Mouse (Mus musculus) kidney, postnatal 10 days (tissue): ENCODE results near the gene Snx18.

Experiments
- DNase-seq: peaks from one replicate; pipeline ENCODE4 v3.0.0; 2021; ENCODE audit warnings: mixed read lengths

The Snx18 gene

GRCm38 (mm10) chr13:113617891-113618823 lies at the start of gene Snx18:
TSS of gene Snx18 (minus strand) at chr13:113618564.
- DNase-seq: peak; percentile 97

GRCm38 (mm10) chr13:113663883-113664282 lies 45.5 kb upstream of the Snx18 start:
- DNase-seq: no peak

GRCm38 (mm10) chr13:113663151-113663779 lies 44.9 kb upstream of the Snx18 start, which contains the start of gene Hspb3:
TSS of gene Hspb3 (minus strand) at chr13:113663676.
- no peak for DNase-seq

DNA sequence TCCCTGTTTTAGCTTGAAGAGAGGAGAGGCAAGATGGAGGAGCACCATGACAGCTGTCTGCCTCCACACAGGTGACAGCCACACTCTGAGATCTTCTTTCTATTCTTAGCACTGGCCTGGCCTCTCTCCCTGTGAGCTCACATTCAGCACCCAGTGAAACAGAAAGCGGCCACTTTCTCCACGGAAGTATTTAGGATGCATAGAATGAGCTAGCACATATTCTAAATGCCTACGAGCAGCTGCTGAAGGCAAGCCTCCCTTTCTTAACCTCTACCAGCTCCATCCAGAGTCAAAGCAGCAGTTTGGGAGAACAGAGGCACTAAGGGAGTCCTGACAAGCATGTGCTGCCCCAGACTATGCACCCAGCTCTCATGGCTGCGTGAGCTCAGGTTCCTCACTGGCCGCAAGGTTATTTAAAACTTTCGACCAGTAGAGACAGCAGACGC lies 43.5 kb upstream of the Snx18 start:
- DNase-seq: no peak

GRCm38 (mm10) chr13:113660576-113661310 lies 42.4 kb upstream of the Snx18 start:
- no peak for DNase-seq

GRCm38 (mm10) chr13:113657204-113657603 lies 38.8 kb upstream of the Snx18 start:
- DNase-seq: no peak

DNA sequence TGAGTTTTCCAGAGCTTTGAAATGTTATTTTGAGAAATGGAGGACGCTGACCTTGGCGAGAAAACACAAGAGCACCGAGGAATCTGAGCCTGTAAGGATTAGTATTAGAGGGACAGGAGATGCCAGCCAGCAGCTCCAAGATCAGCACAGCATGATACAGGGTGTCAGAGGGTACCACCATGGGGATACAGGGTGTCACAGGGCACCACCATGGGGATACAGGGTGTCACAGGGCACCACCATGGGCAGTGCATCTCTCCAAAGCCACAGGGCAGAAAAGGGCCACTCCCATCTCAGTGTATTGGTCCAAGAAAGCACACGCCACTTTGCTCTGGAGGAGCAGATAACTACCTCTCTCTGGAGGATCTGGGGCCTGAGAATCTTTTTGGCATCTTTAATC lies 38.3 kb upstream of the Snx18 start:
- no peak for DNase-seq

GRCm38 (mm10) chr13:113655511-113655910 lies 37.1 kb upstream of the Snx18 start:
- DNase-seq: no peak

DNA sequence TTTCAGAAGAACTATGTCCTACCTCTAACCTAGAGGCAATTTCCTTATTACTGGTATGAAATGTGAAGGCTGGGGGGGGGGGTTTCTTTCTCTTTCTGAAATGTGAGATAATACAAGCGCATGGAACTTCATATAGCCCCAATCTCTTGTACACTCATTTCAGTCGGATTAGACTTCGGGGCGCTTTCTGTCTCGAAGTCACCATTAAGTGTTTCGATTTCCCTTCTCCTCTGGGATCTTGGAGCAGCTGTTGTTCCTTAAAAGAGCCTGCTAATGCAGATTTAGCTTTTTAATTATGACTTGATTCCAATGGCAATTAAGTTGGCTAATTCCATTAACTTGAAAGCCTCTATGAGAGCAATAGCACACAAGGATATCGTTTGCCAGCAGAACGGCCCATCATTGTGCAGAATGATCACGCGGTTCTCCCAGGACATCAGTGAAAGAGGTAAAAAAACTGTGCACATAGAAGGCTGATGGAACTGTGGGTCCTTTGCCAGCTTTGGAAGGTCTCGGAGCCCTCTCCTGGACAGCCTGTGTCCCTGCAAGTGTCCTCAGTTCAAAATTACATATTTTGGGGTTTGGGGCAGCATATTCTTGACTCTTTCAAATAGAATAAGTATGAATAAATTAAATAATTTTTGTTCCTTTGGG lies 22.7 kb upstream of the Snx18 start:
- peak; percentile 44 for DNase-seq

DNA sequence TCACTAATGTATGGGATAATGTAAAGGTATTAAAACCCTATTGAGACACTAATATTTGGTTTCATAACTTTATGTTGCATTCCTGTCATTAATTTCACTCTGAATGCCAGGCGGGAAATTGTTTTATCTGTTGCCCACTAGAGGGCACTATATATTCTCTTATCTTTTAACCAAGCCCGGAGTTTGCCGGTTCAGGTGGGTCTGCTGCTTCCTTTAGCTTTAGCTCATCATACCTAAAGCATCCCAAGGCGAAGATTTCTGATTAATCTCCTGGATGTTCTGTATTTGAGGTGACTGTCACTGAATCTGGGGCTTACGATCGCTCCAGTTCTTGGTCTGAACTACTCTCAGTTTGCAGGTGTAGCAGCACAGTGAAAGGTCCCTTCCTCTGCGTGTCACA lies 20.6 kb upstream of the Snx18 start:
- DNase-seq: peak; percentile 26

DNA sequence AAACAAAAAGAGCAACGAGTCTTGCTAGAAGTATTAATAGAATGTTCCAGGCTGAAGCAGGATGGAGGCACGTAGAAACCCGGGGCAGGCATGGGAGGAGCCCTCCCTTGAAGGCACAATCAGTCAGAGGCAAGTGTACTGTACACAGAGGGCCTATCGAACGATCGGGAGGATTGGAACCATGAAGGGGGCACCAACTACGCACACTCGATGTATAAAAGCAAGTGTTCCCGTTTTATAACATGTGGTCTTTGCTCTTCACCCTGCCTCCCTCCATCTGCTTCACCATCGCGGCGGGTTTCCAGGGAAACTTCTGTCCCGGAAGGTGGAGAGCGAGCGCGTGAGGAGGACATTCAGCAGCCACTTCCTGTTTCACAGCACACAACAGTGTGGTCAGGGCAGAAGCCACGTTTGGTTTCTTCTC lies 17.4 kb upstream of the Snx18 start:
- DNase-seq: no peak

DNA sequence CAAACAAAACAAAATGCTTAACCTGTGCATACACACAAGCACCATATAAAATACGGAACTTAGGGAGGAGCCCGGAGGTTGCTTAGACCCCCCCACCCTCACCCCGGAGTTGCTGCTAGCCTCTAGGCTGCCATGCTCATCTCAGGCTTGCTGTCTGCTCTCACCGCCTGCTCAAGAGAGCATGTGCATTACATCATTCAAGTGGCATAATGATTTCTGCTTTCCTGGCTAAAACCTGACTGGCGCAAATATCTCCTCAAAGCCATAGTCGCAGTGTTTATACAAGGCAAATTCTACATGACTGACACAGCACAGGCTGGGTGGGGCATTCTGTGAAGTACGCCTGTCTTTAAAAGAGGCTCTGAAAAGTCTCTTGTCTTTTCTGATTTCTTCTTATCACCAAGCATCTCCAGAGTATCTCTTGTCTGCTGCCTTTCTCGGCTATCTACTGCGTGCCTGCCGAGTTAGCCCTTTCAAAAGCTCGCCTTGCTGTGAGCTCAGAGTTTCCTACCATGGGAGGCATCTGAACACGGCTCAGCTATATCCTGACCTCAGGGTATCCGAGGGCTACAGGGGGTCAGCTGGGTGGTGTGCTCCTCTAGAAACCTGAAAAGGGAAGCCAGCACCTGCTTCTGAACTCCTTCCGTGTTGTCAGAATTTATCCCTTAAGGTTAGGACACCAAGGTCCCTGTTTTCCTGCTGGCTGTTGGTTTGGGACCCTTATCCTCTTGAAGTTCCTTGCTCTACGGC lies 16.5 kb upstream of the Snx18 start:
- DNase-seq: no peak

GRCm38 (mm10) chr13:113632506-113632905 lies 14.1 kb upstream of the Snx18 start:
- DNase-seq: no peak

DNA sequence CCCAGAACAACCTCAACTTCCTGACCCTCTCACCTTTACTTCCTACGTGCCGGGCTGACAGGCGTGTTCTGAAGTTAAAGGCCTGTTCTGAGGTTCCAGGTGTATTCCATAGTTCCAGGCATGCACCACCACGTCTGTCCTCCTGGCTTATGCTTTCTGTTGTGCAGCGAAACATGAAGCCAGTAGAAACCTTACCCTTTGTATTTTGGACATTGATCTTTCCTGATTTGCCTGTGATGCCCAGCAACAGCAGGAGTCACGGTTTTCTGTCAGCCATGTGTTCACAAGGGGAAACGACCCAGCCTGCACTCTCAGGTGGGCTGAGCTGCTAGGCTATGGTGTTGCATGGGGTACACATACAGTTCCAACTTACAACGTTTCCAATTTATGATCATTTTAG lies 9.2 kb upstream of the Snx18 start:
- DNase-seq: no peak

- no peak for DNase-seq
Observed at GRCm38 (mm10) chr13:113622865-113623255, 4.5 kb upstream of the Snx18 start.

- peak; percentile 49 for DNase-seq
Observed at GRCm38 (mm10) chr13:113622122-113622864, 3.9 kb upstream of the Snx18 start.

DNA sequence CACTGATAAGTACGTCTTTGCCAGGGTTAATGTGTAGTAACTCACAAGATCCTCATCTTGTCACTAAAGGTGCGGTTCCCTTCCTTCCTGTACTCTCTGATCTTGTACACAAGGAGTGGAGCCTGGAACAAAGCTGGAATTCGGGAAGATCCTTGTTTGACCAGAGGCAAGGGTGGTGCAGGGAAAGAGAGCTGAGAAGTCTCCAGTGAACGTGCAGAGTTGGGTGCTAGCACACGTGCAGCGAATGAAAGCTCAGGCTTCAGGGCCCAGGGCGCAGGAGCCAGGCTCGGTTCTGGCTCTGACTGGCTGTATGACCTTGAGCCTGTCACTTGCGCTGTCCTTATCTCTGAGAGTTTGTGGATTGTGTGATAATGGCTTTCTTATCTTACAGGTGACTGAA lies 639 bp upstream of the Snx18 start:
- DNase-seq: peak; percentile 15

GRCm38 (mm10) chr13:113617338-113617890 lies 950 bp downstream of the Snx18 start:
- peak; percentile 62 for DNase-seq

DNA sequence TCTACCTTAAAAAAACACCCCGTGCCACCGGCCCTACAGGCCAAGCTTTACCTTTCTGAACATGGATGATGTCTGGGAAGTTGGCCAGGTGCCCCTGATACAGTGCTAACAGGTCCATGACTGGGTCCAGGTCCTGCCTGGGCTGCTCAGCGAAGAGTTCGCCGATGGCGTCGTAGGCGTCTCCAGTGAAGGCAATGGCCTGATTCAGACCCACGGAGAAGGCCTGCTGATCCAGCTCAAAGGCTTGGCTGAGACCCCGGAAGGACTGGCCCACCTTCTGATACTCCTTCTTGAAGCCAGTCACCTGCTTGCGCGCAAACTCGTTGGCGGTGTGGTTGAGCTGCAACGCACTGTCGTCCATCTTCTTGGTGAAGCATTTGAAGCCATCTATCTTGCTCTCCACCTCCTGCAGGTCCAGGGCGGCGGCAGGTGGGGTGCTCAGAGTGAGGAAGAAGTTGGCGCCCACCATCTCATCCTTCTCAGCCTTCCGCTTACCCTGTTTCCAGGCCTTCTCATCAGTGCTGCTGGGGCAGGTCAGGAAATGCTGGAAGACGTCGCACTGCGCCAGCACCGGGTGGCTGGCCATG lies 1.5 kb downstream of the Snx18 start:
- DNase-seq: peak; percentile 56

DNA sequence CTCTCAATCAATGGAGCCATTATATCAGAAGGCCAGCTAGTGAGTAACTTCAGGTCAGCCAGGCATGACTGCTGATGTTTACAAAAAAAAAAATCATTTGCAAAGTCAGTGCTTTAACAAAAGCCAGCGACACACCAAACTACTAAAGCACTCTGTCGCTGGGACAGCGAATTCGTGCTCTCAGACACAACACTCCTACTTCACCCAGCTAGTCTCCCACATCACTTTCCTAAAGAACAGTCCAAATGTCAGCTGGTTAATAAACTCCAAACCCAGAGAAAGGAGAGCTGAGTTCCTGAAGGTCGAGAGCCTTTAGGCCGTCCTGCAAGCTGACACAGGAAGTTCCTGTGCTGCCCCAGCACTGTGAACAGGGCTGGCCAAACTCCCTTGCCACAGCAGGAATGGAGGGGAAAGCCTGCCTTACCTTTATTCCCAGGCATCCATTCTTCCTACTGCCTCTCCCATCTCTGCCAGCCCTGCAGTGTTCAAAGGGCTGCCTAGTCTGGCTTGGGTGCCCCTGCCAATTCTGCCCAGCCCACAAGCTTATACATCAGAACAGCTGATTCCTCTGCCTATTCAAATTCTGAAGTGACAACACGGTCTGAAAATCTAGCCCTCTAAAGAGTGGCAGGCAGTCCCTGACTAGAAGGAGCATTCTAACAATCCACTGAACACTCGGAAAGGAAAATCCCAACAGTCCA lies 2.2 kb downstream of the Snx18 start:
- DNase-seq: peak; percentile 55
